Mouse (Mus musculus): ENCODE data around the gene Map2k3. TPM values are rescaled to one million over a fixed set of nuclear protein-coding genes. Genes with fewer than 3 reads are reported as not detected.

The Map2k3 gene
- 7.6 TPM for polyA plus RNA-seq (2014; fragmentation: Illumina TruSeq; extraction: RNeasy Lipid Tissue Mini Kit (QIAGEN cat#74804); ENCODE audit: low read depth, low replicate concordance)

DNA sequence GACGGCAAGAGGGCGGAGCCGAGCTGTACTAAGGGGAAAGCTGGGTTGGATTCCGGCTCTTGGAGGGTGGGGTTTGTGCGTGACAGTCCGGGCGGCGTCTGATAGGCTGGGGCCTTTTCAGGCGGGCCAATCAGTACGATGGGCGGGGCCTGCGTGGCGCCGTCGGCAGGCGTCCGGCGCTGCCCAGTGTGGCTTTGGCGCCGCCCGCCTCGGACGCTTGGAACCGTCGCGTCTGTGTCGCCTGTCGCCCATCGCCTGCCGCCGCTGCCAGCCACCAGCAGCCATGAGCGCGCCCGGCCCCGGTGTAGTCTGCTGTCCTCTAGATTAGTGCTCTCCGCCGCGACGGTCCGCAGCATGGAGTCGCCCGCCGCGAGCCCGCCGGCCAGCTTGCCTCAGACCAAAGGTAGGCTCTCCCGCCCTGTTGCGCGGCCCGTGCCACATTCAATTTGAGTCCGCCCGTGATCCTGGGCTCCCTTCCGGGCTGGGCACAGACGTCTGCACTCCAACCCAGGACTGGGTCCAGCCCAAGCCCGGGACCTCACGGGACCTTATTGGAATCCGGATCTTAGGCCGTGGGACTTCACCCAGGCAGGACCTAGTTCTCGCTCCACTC is at the start of gene Map2k3:
Gene Map2k3, plus strand, starts transcription at position 165 of the 613 bp plus-strand sequence.

DNA sequence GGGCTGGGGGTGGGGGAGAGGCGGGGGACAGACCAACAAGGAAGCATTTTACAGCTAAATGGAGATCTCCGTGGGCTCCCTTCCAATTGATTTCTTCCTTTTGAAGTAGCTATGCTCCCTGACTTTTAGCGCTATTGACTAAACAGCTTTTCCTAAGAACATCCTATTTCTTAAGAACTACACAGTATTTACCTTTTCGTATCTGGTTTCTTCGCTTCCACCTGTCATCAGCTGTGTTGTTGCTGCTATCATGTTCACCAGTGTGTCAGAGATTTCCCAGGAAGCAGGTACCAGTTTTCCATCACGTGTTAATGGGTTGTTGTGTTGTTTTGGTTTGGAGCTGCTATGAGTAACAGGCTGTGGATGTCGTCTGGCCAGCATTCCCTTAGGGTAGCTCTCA is 17.3 kb upstream of the Map2k3 start, which contains the start of gene Natd1:
Gene Natd1, minus strand, starts transcription at position 260 of the 400 bp plus-strand sequence.

Other genes with a start within 250 kb of the Map2k3 start
- 0.39 TPM for gene Llgl1, start 232.3 kb upstream of the Map2k3 start, polyA plus RNA-seq (2014; fragmentation: Illumina TruSeq; extraction: RNeasy Lipid Tissue Mini Kit (QIAGEN cat#74804); ENCODE audit: low read depth, low replicate concordance)
- 1.6 TPM for gene Flii, start 204.8 kb upstream of the Map2k3 start, polyA plus RNA-seq (2014; fragmentation: Illumina TruSeq; extraction: RNeasy Lipid Tissue Mini Kit (QIAGEN cat#74804); ENCODE audit: low read depth, low replicate concordance)
- 0.41 TPM for gene Mief2, start 203.6 kb upstream of the Map2k3 start, polyA plus RNA-seq (2014; fragmentation: Illumina TruSeq; extraction: RNeasy Lipid Tissue Mini Kit (QIAGEN cat#74804); ENCODE audit: low read depth, low replicate concordance)
- 9.0 TPM for gene Top3a, start 154.7 kb upstream of the Map2k3 start, polyA plus RNA-seq (2014; fragmentation: Illumina TruSeq; extraction: RNeasy Lipid Tissue Mini Kit (QIAGEN cat#74804); ENCODE audit: low read depth, low replicate concordance)
- gene Smcr8, start 154.5 kb upstream of the Map2k3 start, polyA plus RNA-seq (2014; fragmentation: Illumina TruSeq; extraction: RNeasy Lipid Tissue Mini Kit (QIAGEN cat#74804); ENCODE audit: low read depth, low replicate concordance), result 6.1 TPM
- 12.6 TPM for gene Shmt1, start 120.3 kb upstream of the Map2k3 start, polyA plus RNA-seq (2014; fragmentation: Illumina TruSeq; extraction: RNeasy Lipid Tissue Mini Kit (QIAGEN cat#74804); ENCODE audit: low read depth, low replicate concordance)
- gene Dhrs7b, start 101.4 kb upstream of the Map2k3 start, polyA plus RNA-seq (2014; fragmentation: Illumina TruSeq; extraction: RNeasy Lipid Tissue Mini Kit (QIAGEN cat#74804); ENCODE audit: low read depth, low replicate concordance), result 2.9 TPM
- 2.8 TPM for gene Tmem11, start 52.8 kb upstream of the Map2k3 start, polyA plus RNA-seq (2014; fragmentation: Illumina TruSeq; extraction: RNeasy Lipid Tissue Mini Kit (QIAGEN cat#74804); ENCODE audit: low read depth, low replicate concordance)
- 3.1 TPM for gene Natd1, start 17.3 kb upstream of the Map2k3 start, polyA plus RNA-seq (2014; fragmentation: Illumina TruSeq; extraction: RNeasy Lipid Tissue Mini Kit (QIAGEN cat#74804); ENCODE audit: low read depth, low replicate concordance)
- not detected for gene Kcnj12, start 90.5 kb downstream of the Map2k3 start, polyA plus RNA-seq (2014; fragmentation: Illumina TruSeq; extraction: RNeasy Lipid Tissue Mini Kit (QIAGEN cat#74804); ENCODE audit: low read depth, low replicate concordance)
- gene Tnfrsf13b, start 194.7 kb downstream of the Map2k3 start, polyA plus RNA-seq (2014; fragmentation: Illumina TruSeq; extraction: RNeasy Lipid Tissue Mini Kit (QIAGEN cat#74804); ENCODE audit: low read depth, low replicate concordance), result 0.15 TPM
- gene Usp22, start 243.0 kb downstream of the Map2k3 start, polyA plus RNA-seq (2014; fragmentation: Illumina TruSeq; extraction: RNeasy Lipid Tissue Mini Kit (QIAGEN cat#74804); ENCODE audit: low read depth, low replicate concordance), result 9.9 TPM

Measured in testis, adult 10 weeks (tissue).